20 mouse cellular contexts compared by ENCODE assay signal in the genomic region with DNA sequence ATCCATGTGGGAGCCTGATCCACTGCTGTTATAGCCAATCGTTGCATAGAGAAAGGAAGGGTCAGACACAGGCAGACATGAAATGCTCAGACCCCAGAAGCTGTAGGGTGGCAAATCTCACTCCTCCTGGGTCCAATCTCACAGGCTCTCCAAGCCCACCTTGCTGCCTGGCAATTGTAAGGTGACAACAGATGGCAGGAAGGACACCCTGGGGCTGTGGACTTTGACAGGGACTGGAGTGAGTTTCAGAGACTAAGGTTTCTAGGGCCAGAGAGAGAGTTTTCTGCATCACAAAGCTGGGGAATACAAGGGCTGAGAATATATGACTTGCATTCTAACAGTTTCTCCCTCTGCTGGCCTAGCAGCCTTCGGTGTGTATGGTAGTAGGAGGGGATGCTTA.
DNase-seq lines count a peak whose midpoint lies in the region; ATAC-seq and TF ChIP-seq lines count a peak whose summit lies in the region.
"Had no signal": no experiment of that assay in that cellular context is flagged by ENCODE, and none has a peak within 500 bp of the region (broad histone marks: within the 10 kb centered on the region; RNA-seq: fewer than 3 reads in every experiment).

No protein-coding gene starts in this region.

- H3K27ac ChIP-seq in midbrain, postnatal 0 days (ENCODE audit: low read depth, low read length): no peak overlapping the region
- no peak overlapping the region for H3K27ac ChIP-seq in midbrain, embryonic 14.5 days (replicated peaks; ENCODE audit: low read depth, low read length)
- peak overlapping the region; percentile 12 for H3K27ac ChIP-seq in cerebellum, adult 2 months (ENCODE audit: insufficient read depth, low read length)
- H3K27ac ChIP-seq: embryonic facial prominence, embryonic 13.5 days; forebrain, embryonic 12.5 days; heart, embryonic 10.5 days; hindbrain, embryonic 12.5 days had no signal

- H3K4me2 ChIP-seq in midbrain, postnatal 0 days (ENCODE audit: low read depth, low read length, poor library complexity, severe bottlenecking): no peak overlapping the region
- no peak overlapping the region for H3K4me2 ChIP-seq in midbrain, embryonic 14.5 days (ENCODE audit: low read length)
- H3K4me2 ChIP-seq: embryonic facial prominence, embryonic 13.5 days; forebrain, embryonic 12.5 days; hindbrain, embryonic 12.5 days had no signal

- no peaks in the 10 kb centered on the region for H3K9me3 ChIP-seq in midbrain, postnatal 0 days (ENCODE audit: low read length)
- no peaks in the 10 kb centered on the region for H3K9me3 ChIP-seq in midbrain, embryonic 14.5 days (ENCODE audit: control insufficient read depth, low read length)
- H3K9me3 ChIP-seq: embryonic facial prominence, embryonic 13.5 days; forebrain, embryonic 12.5 days; heart, embryonic 10.5 days; hindbrain, embryonic 12.5 days had no signal

- no peak for DNase-seq in midbrain, postnatal 0 days (ENCODE audit: low spot score)
- no peak for DNase-seq in midbrain, embryonic 14.5 days
- peak; percentile 79 to 80 for DNase-seq in cerebellum, adult 2 months
- DNase-seq in cerebellum, adult 9-11 months: peak; percentile 74
- DNase-seq in cerebellum, postnatal 36 days: peak; percentile 67 to 76
- no peak for DNase-seq in adipocyte (ENCODE audit: low spot score)
- no peak for DNase-seq in urinary bladder, postnatal 4 days (ENCODE audit: low spot score in 2 of 2)
- DNase-seq: adrenal gland, postnatal 10 days; gastrocnemius, postnatal 10 days; heart, postnatal 10 days; heart, postnatal 4 days; kidney, adult 8-10 months had no signal

- H3K36me3 ChIP-seq in midbrain, postnatal 0 days (ENCODE audit: insufficient read depth, low read length): 0 out of 2 replicates have a peak, but pooled peaks cover 2% of the 10 kb centered on the region
- H3K36me3 ChIP-seq in midbrain, embryonic 14.5 days (ENCODE audit: control insufficient read depth, insufficient read depth, low read length): no peaks in the 10 kb centered on the region
- H3K36me3 ChIP-seq: embryonic facial prominence, embryonic 13.5 days; forebrain, embryonic 12.5 days; heart, embryonic 10.5 days; hindbrain, embryonic 12.5 days had no signal

- WGBS in midbrain, postnatal 0 days: 88% methylated on average over 2 of the region's 2 CpGs
- WGBS in midbrain, embryonic 14.5 days: 81% methylated on average over 2 of the region's 2 CpGs
- WGBS in cerebellum, adult 2 months: 29% methylated on average over 2 of the region's 2 CpGs

- H3K27me3 ChIP-seq in midbrain, postnatal 0 days (ENCODE audit: insufficient read depth, low read length): no peaks in the 10 kb centered on the region
- no peaks in the 10 kb centered on the region for H3K27me3 ChIP-seq in midbrain, embryonic 14.5 days (ENCODE audit: control insufficient read depth, insufficient read depth, low read length)
- H3K27me3 ChIP-seq in cerebellum, adult 2 months (ENCODE audit: control insufficient read depth, insufficient read depth, low read length): no peaks in the 10 kb centered on the region
- H3K27me3 ChIP-seq: embryonic facial prominence, embryonic 13.5 days; forebrain, embryonic 12.5 days; hindbrain, embryonic 12.5 days had no signal

- no peaks in the 10 kb centered on the region; the same call in 1 of the 2 replicates for H3K4me1 ChIP-seq in midbrain, postnatal 0 days (ENCODE audit: insufficient read depth, low read length)
- no peaks in the 10 kb centered on the region for H3K4me1 ChIP-seq in midbrain, embryonic 14.5 days (ENCODE audit: control insufficient read depth, insufficient read depth, low read length)
- H3K4me1 ChIP-seq in cerebellum, adult 2 months (ENCODE audit: control insufficient read depth, insufficient read depth, low read length): peaks cover 40% of the 10 kb centered on the region
- H3K4me1 ChIP-seq: embryonic facial prominence, embryonic 13.5 days; forebrain, embryonic 12.5 days; heart, embryonic 10.5 days; hindbrain, embryonic 12.5 days had no signal

- no peak for ATAC-seq in midbrain, postnatal 0 days (ENCODE audit: low FRiP score)
- no peak for ATAC-seq in midbrain, embryonic 14.5 days (ENCODE audit: low FRiP score, low TSS enrichment)
- ATAC-seq: forebrain, embryonic 16.5 days; hindbrain, embryonic 16.5 days; inflammation-experienced regulatory T-cells, adult 6 months; intestine, postnatal 0 days had no signal

- H3K4me3 ChIP-seq in midbrain, postnatal 0 days (ENCODE audit: low read depth, low read length): no peak overlapping the region
- H3K4me3 ChIP-seq in midbrain, embryonic 14.5 days (replicated peaks; ENCODE audit: low read depth, low read length): no peak overlapping the region
- H3K4me3 ChIP-seq in cerebellum, adult 2 months (replicated peaks; ENCODE audit: insufficient read depth, low read depth, low read length): no peak overlapping the region
- H3K4me3 ChIP-seq: embryonic facial prominence, embryonic 13.5 days; forebrain, embryonic 12.5 days; heart, embryonic 10.5 days; hindbrain, embryonic 12.5 days had no signal

- no peak for TF ChIP-seq POLR2A in cerebellum, adult 2 months (IDR thresholded peaks at IDR 0.05; ENCODE audit: borderline replicate concordance, insufficient read depth, low read length)

- TF ChIP-seq CTCF in midbrain, postnatal 0 days (IDR thresholded peaks at IDR 0.05): 0 out of 2 replicates have a peak, but pooled peaks have one; percentile 2
- TF ChIP-seq CTCF in cerebellum, adult 2 months (IDR thresholded peaks at IDR 0.05; ENCODE audit: borderline replicate concordance, insufficient read depth, low read depth, low read length): no peak

- H3K9ac ChIP-seq in midbrain, postnatal 0 days (replicated peaks; ENCODE audit: low read length, poor library complexity, severe bottlenecking): no peak overlapping the region
- H3K9ac ChIP-seq in midbrain, embryonic 14.5 days (replicated peaks; ENCODE audit: low read length): no peak overlapping the region
- H3K9ac ChIP-seq: embryonic facial prominence, embryonic 13.5 days; forebrain, embryonic 12.5 days; hindbrain, embryonic 12.5 days had no signal

Comparison
In these comparisons a context has a peak if more than half of its experiments do, and no peak if none do; other contexts are left out.
1. DNase-seq: peak in cerebellum, adult 2 months (2 of 2), cerebellum, adult 9-11 months (single experiment) and cerebellum, postnatal 36 days (2 of 2); none in midbrain, postnatal 0 days (single experiment), midbrain, embryonic 14.5 days (single experiment), adipocyte (single experiment) and urinary bladder, postnatal 4 days (0 of 2).